Mouse (Mus musculus): Measurements from ENCODE around the gene Satb2. TPM values are rescaled to one million over a fixed set of nuclear protein-coding genes. Genes with fewer than 3 reads are reported as not detected.

Satb2 gene
- polyA plus RNA-seq, 1 experiment from 2014 or later = 14.4 TPM

DNA sequence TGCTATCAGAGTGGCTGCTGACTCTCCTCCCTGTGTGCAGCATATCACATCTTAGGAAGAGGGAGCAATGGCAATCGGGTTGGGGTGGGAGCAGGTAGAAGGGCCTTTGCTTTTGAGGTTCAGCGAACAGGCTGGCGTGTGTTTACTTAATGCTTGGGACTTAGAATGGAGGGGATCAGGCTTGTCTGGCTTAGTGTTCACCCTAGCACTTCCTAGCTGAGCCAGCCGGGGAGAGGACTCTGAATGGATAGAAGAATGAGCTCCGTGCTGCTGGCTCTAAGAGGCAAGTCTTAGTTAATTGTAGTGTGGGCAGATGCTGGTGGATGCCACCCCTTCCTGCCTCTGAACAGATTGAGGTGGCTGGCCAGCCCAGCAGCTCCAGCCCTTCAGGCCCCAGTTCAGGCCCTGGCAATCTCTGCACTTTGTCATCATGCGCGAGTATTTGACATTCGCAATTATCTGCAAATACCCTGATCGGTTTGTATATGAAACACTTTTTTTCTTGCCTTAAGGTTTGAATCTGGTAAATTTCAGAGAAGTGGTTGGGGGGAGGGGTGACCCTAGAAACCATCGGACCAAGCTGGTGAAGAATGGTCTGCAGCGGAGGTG is 3.6 kb upstream of the Satb2 start:
- H3K4me3 ChIP-seq (replicated peaks) = no peak overlapping the region
- H3K9me3 ChIP-seq (replicated peaks) = no peaks in the 10 kb centered on the region
- no peak for ATAC-seq (ENCODE audit: insufficient number of reproducible peaks, low FRiP score, low TSS enrichment, low read depth)
- 12% methylated on average over 11 of the region's 11 CpGs for WGBS
- peaks cover 26% of the 10 kb centered on the region for H3K4me1 ChIP-seq
- no peaks in the 10 kb centered on the region for H3K36me3 ChIP-seq
- peaks cover 81% of the 10 kb centered on the region for H3K27me3 ChIP-seq
- no peak overlapping the region for H3K4me2 ChIP-seq (replicated peaks)
- H3K9ac ChIP-seq = no peak overlapping the region
- no peak overlapping the region for H3K27ac ChIP-seq (replicated peaks)

DNA sequence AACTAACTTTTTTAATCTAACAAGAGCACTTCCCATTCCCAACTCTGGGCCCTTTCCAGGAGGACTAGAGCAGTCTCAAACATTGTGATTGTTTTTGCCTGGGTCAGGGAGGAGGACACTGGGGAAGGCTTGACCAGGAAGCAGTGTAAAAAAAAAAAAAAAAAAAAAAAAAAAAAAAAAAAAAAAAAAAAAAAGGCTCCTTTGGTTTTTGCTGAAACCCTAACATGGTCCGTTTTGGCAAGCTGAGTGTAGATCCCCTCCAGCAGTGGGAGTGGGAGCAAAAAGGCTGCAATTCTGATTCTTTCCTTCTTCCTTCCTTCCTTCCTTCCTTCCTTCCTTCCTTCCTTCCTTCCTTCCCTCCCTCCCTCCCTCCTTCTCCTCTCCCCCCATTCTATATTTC is 3.1 kb upstream of the Satb2 start:
- peak overlapping the region; percentile 48; the same call in 1 of the 2 replicates for H3K27ac ChIP-seq (replicated peaks)

DNA sequence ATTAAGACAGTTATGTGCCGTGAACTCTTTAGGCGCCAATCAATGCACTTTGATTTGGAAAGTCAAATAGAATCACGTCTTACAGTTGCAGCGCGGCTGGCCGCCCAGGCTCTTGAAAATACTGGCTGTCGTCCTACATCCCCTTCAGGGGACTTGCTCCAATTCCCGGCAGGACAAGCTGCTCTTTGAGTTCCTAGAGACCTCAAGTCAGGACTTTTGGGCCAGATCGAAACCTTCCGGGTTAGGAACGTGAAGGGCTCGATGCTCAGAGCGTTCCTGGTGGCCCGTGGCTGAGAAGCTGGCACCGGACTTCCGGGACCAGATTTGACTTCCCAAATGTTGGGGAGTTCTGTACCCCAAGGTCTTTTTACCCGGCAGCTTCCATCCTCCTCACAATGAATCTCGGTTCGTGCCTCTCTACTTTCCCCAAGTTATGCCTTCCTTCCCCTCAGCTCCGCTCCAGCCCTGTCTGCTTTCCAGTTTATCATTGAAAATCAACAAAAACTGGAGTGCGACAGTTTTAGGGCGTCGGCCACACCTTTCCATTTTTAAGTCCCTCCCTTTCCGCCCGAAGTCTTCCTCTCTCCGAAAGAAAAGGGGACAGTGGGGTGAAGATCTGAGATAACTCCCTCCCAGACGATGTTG is 2.3 kb upstream of the Satb2 start:
- Histone ChIP-seq H3K4me3 (replicated peaks) (peak overlapping the region; percentile 36), H3K27ac (replicated peaks) (peak overlapping the region; percentile 48; the same call in 1 of the 2 replicates), H3K27me3 (peaks cover 80% of the 10 kb centered on the region), H3K4me2 (replicated peaks) (peak overlapping the region; percentile 53), H3K4me1 (peaks cover 35% of the 10 kb centered on the region), H3K36me3 (no peaks in the 10 kb centered on the region), H3K9ac (no peak overlapping the region), H3K9me3 (replicated peaks) (no peaks in the 10 kb centered on the region)
- ATAC-seq (ENCODE audit: insufficient number of reproducible peaks, low FRiP score, low TSS enrichment, low read depth) = no peak
- 4% methylated on average over 27 of the region's 27 CpGs for WGBS

More for the DNA sequence above, 3.1 kb upstream of the Satb2 start:
- Histone ChIP-seq H3K27me3 (peaks cover 81% of the 10 kb centered on the region), H3K4me2 (replicated peaks) (no peak overlapping the region), H3K9me3 (replicated peaks) (no peaks in the 10 kb centered on the region), H3K9ac (no peak overlapping the region), H3K4me3 (replicated peaks) (no peak overlapping the region), H3K4me1 (peaks cover 31% of the 10 kb centered on the region), H3K36me3 (no peaks in the 10 kb centered on the region)
- ATAC-seq (ENCODE audit: insufficient number of reproducible peaks, low FRiP score, low TSS enrichment, low read depth) = no peak
- WGBS = 0% methylated on average over 1 of the region's 1 CpGs

DNA sequence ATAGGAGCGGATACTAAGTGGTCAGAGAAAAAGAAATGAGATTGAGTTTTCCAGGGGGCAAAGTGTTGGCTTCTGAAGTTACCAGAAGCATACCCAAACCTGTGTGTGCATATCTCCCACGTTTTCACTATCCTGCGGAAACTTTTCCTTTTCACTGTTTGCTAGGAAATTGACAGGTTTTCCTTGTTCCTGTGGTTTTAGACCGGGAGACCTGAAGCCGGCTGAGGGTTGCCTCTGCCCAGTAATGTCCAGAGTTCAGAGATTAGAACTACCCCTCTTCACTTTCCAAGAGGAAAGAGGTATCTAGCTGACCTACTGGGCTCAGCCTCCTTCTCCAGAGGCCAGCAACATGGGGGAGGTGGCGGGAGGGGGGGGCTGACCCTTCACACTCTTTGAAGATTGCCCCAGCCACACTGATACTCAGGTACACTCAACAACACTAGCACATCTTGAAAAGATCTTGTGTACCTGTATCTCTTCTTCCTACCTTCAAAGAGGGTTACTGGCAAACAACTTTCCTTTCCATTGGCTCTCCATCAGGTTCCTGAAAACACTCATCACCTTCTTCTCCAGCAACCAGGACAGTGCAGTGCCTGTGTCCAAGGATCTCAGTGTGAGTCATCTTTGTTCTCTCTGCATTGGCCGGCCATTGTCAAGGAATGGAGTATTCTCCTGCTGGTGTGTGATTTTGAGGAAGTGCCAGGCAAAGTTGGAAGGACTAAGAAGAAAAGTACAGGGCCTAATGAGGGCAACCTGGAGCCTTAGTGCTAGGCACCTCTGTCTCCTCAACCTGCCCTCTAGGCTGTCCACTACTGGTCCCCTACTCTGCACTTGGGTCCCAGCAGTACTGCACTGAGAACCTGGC is 1.3 kb upstream of the Satb2 start:
- WGBS = 15% methylated on average over 7 of the region's 7 CpGs
- no peaks in the 10 kb centered on the region for H3K36me3 ChIP-seq
- peaks cover 76% of the 10 kb centered on the region for H3K27me3 ChIP-seq
- ATAC-seq (ENCODE audit: insufficient number of reproducible peaks, low FRiP score, low TSS enrichment, low read depth) = no peak
- H3K9me3 ChIP-seq (replicated peaks) = no peaks in the 10 kb centered on the region
- H3K9ac ChIP-seq = no peak overlapping the region
- H3K4me1 ChIP-seq = peaks cover 35% of the 10 kb centered on the region
- H3K4me2 ChIP-seq (replicated peaks) = peak overlapping the region; percentile 53; the same call in 1 of the 2 replicates
- H3K27ac ChIP-seq (replicated peaks) = peak overlapping the region; percentile 48; the same call in 1 of the 2 replicates
- peak overlapping the region; percentile 36 for H3K4me3 ChIP-seq (replicated peaks)

DNA sequence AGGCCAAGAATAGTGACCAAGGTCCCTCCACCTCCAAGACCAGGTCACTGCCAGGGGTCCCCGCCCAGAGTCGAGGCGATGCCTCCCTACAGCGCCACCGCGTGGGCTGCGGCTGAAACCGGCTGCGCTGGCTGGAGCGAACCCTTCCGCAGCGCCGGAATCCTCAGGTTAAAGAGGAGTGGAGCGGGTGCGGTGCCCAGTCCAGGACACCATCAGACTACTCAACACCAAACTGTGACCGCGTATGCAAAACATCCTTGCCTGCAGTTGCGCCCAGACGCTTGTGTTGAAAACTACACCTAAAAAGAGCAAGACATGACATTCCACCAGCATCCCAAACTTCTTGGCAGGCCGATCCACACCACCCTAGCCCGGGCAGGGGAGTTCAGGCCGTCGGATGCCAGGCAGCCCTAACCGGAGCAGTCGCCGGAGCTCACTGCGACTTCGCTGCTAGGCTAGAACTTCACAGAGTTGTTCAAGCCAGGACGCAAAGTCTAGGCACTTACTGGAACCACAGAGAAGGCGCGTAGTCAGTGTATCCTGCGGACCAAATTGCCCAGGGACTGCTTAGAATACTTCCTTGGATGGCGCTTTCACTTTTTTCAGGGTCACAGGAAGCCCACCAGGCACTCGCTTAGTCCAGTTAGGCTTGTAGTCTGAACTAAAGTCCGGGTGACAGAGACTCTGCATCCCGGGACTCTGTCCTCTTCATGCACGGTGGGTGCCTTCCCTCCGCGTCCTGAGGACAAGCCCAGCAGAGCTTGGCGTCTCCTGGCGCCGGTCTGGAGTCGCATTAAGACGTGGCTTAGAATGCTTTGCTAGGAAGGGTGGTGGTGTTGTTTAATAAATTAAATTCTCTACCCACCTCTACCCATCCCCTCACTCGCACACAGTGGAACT is 999 bp downstream of the Satb2 start:
- peaks cover 57% of the 10 kb centered on the region for H3K27me3 ChIP-seq
- WGBS = 1% methylated on average over 45 of the region's 45 CpGs
- no peak overlapping the region; the same call in 1 of the 2 replicates for H3K9ac ChIP-seq

DNA sequence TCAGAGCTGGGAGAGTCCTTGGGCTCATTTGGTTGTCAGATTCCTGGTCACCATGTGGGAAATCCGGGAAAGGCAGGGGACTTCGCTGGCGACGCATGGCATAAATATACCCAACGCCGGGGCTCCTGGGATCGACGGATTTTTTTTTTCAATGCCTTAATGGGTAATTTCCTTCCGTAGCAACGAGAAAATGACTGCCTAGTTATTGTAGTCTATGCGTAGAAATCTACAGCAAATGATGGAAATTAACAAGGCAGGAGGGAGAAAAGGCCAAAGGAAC is 1.7 kb downstream of the Satb2 start:
- peaks cover 54% of the 10 kb centered on the region for H3K27me3 ChIP-seq
- H3K4me2 ChIP-seq (replicated peaks) = peak overlapping the region; percentile 62
- H3K9ac ChIP-seq = no peak overlapping the region
- H3K4me3 ChIP-seq (replicated peaks) = peak overlapping the region; percentile 38
- peak overlapping the region; percentile 44 for H3K27ac ChIP-seq (replicated peaks)
- WGBS = 3% methylated on average over 11 of the region's 11 CpGs
- no peak for ATAC-seq (ENCODE audit: insufficient number of reproducible peaks, low FRiP score, low TSS enrichment, low read depth)
- no peaks in the 10 kb centered on the region for H3K36me3 ChIP-seq
- H3K4me1 ChIP-seq = peaks cover 32% of the 10 kb centered on the region
- no peaks in the 10 kb centered on the region for H3K9me3 ChIP-seq (replicated peaks)

More for the DNA sequence above, 999 bp downstream of the Satb2 start:
- Histone ChIP-seq H3K9me3 (replicated peaks) (no peaks in the 10 kb centered on the region), H3K27ac (replicated peaks) (peak overlapping the region; percentile 44), H3K4me2 (replicated peaks) (peak overlapping the region; percentile 62), H3K36me3 (no peaks in the 10 kb centered on the region), H3K4me1 (peaks cover 29% of the 10 kb centered on the region), H3K4me3 (replicated peaks) (peak overlapping the region; percentile 38)
- peak; percentile 58 for ATAC-seq (ENCODE audit: insufficient number of reproducible peaks, low FRiP score, low TSS enrichment, low read depth)

DNA sequence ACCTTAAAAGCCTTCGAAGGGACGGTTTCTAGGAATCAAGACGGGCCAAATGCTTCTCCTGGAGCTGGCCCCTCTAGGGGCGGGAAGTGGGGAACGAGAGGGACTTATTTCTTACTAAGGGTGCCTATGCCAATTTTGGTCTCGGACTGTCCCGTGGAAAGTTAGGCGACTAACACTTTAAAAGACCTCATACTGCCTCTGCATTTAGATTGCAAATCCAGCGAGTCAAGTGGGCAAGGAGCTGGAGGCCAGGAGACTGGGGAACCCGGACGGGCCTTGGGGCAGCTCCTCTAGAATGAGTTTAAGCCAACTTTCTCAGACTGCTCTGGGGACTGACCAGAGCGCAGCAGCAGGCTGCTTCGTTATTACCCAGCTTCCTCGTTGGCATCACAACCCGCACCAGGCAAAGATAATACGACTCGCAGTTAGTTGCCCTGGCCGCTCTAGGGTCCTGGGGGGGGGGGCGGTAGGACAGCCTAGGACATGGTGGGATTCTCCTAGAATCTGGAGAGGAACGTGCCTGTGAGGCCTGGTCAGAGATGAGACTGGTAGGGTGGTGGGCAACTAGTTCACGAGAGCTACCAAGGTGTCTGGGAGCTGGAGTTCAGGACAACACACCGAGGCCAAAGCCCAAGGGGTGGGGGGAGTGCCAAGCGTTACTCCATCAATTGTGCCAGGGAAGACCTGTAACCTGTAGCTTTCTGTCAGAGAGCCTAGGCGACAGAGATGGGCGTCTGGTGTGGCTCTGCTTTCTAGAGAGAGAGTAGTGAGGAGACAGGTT is 2.2 kb downstream of the Satb2 start:
- 11% methylated on average over 24 of the region's 25 CpGs for WGBS
- Histone ChIP-seq H3K36me3 (no peaks in the 10 kb centered on the region), H3K4me3 (replicated peaks) (peak overlapping the region; percentile 38), H3K27me3 (peaks cover 52% of the 10 kb centered on the region), H3K4me2 (replicated peaks) (peak overlapping the region; percentile 62), H3K27ac (replicated peaks) (peak overlapping the region; percentile 44), H3K9ac (no peak overlapping the region), H3K9me3 (replicated peaks) (no peaks in the 10 kb centered on the region), H3K4me1 (peaks cover 34% of the 10 kb centered on the region)
- no peak for ATAC-seq (ENCODE audit: insufficient number of reproducible peaks, low FRiP score, low TSS enrichment, low read depth)

DNA sequence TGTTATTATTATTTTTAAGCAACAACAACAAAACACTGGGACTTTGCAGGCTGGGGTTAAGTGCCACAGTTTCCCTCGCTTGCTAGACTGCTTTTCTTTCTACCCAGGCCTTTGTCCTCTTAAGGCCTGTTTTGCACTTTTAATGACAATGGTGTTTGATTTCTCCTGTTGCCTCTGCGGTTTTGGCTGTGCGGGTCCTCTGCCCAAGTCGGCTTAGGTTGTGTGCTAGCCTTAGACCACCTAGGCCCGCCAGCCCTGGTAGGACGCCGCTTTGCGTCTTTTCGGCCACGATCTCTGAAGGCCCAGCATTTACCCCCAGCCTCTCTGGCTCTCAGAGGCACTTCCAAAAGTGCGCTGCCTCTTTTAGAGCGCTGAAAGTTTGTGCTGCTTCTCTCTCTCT is 2.9 kb downstream of the Satb2 start:
- peak overlapping the region; percentile 62 for H3K4me2 ChIP-seq (replicated peaks)
- H3K9me3 ChIP-seq (replicated peaks) = no peaks in the 10 kb centered on the region
- H3K9ac ChIP-seq = 0 out of 2 replicates have a peak overlapping the region, but pooled peaks have one; percentile 7
- H3K4me3 ChIP-seq (replicated peaks) = peak overlapping the region; percentile 38
- H3K36me3 ChIP-seq = no peaks in the 10 kb centered on the region
- ATAC-seq (ENCODE audit: insufficient number of reproducible peaks, low FRiP score, low TSS enrichment, low read depth) = no peak
- peaks cover 32% of the 10 kb centered on the region for H3K4me1 ChIP-seq
- H3K27me3 ChIP-seq = peaks cover 51% of the 10 kb centered on the region
- peak overlapping the region; percentile 44 for H3K27ac ChIP-seq (replicated peaks)
- 27% methylated on average over 12 of the region's 12 CpGs for WGBS

DNA sequence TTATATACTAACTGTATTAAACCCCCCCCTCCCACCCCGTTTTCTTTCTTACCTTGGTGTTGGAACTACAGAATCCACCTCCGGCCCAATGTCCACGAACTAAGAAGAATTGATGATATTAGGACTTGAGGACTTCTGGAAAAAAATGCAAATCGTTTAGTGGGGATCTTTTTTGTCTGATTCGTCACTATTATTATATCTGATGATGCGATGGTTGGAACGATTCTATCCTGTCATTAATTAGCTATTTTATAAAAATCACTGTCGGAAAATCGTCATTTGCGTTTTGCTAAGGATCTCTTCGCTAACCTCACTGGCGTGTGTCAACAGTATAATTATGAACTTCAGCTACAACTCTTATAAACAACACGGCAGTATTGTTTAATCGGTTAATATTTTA is 4.3 kb downstream of the Satb2 start:
- 10% methylated on average over 14 of the region's 14 CpGs for WGBS
- H3K4me3 ChIP-seq (replicated peaks) = peak overlapping the region; percentile 70; the same call in 1 of the 2 replicates

DNA sequence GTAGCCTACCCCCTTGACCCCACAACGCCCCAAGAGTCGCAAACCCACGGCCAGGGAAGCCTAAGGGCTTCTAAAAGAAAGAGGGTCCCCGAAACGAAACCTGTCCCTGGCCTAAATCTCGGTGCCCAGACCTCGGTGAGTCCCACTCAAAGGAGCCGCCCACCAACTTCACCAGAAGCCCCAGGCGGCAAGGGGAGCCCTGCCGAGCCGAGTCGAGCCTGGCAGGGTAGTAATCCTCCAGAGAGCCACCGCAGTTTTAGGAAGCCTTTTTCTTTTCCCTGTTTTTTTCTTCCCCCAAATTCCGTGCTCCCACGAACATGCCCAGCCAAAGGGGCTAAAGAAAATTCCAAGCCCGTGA is 4.9 kb downstream of the Satb2 start:
- H3K27ac ChIP-seq (replicated peaks) = peak overlapping the region; percentile 93
- no peak for ATAC-seq (ENCODE audit: insufficient number of reproducible peaks, low FRiP score, low TSS enrichment, low read depth)
- 1% methylated on average over 16 of the region's 16 CpGs for WGBS

More for the DNA sequence above, 4.3 kb downstream of the Satb2 start:
- H3K36me3 ChIP-seq = no peaks in the 10 kb centered on the region
- no peak for ATAC-seq (ENCODE audit: insufficient number of reproducible peaks, low FRiP score, low TSS enrichment, low read depth)
- H3K4me1 ChIP-seq = peaks cover 43% of the 10 kb centered on the region
- no peak overlapping the region for H3K4me2 ChIP-seq (replicated peaks)
- H3K9me3 ChIP-seq (replicated peaks) = no peaks in the 10 kb centered on the region
- no peak overlapping the region for H3K27ac ChIP-seq (replicated peaks)
- H3K9ac ChIP-seq = no peak overlapping the region
- H3K27me3 ChIP-seq = peaks cover 53% of the 10 kb centered on the region

More for the DNA sequence above, 4.9 kb downstream of the Satb2 start:
- no peaks in the 10 kb centered on the region for H3K36me3 ChIP-seq
- H3K27me3 ChIP-seq = peaks cover 56% of the 10 kb centered on the region
- H3K9ac ChIP-seq = peak overlapping the region; percentile 87
- H3K4me1 ChIP-seq = peaks cover 43% of the 10 kb centered on the region
- no peaks in the 10 kb centered on the region for H3K9me3 ChIP-seq (replicated peaks)
- H3K4me3 ChIP-seq (replicated peaks) = peak overlapping the region; percentile 70
- peak overlapping the region; percentile 94 for H3K4me2 ChIP-seq (replicated peaks)
